Mouse (Mus musculus) cerebellum, adult 9-10 months (tissue): ENCODE measurements around the gene Pdlim3.
"Not testable (repeated sequence)": the region's sequence is repeated elsewhere in the genome, so short reads cannot be mapped to it uniquely, and the experiment has no call there.

Experiments used
- DNase-seq: peaks from one replicate; pipeline ENCODE4 v3.0.0; 2022

Pdlim3 gene

DNA sequence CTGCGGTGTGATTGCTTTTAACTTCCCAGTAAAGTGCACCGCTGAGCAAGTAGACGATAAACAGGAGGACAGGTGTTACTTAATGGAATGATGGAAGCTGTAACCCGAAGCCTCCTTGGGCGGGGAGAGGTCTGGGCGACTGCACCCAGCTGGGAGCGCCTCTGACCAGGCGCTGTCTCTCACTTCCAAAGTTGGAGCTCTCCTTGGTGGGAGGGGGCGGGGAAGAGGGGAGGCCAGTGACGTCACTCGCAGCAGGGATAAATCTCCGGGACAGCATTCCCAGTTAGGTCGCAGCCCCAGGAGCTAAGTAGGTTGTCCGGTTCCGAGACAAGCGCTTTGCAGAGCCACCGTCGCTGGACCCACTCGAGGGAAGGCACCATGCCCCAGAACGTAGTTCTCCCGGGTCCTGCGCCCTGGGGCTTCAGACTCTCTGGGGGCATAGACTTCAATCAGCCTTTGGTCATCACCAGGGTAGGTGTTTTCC, at the start of gene Pdlim3:
Gene Pdlim3, plus strand, starts transcription at position 260 of the 484 bp plus-strand sequence.
- DNase-seq = no peak

DNA sequence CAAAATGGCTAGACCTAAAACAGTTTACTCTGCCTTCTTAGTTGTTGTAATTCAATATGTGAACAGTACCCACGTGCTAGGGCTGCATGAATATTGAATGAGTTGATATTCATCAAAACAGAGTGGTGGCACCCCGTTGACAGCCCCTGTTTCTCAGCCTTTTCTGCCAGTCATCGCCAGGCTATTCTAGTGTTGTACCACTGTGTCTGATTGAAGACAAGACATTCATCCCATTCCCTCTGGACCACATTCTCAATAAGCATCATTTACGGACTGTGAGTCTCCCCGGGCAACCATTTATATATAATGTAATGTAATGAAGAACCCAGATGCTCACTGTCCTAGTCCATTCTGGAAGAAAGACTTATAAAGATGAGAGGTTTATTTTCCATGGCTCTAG, 42.0 kb upstream of the Pdlim3 start:
- DNase-seq = no peak

DNA sequence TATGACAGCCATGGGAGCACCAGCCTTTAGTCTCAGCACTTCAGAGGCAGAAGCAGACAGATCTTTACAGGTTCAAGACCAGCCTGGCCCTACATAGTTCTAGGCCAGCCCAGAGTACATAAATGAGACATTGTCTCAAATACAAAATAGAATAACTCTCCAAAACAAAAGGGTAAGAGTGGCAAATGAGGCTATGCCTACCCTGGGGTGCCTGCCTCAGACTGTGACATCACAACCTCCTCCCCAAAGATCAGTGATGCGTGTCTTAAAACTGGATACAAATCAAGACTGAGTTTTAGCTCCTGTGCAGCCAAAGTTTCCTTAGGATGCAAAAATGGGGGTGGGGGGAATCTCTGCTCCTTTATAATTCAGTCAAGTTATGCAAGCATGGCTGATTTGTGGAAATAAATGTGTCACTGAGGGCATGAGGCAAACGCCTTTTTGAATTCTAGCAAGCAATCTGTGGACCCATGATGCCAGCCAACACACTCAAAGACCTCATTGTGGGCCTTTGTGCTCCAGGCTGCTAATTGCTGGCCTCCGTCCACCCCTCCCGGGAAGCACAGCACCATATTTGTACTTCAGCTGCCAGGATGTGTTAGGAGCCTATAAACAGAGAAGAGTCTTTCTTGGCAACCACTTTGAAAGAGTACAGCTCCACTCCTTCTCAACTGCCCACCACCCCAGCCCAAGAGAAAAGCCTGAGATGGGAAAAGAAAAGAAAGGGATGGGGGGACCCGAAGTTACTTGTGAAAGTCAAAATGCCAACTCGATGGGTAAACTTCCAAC, 41.0 kb upstream of the Pdlim3 start:
- DNase-seq = peak; percentile 42

DNA sequence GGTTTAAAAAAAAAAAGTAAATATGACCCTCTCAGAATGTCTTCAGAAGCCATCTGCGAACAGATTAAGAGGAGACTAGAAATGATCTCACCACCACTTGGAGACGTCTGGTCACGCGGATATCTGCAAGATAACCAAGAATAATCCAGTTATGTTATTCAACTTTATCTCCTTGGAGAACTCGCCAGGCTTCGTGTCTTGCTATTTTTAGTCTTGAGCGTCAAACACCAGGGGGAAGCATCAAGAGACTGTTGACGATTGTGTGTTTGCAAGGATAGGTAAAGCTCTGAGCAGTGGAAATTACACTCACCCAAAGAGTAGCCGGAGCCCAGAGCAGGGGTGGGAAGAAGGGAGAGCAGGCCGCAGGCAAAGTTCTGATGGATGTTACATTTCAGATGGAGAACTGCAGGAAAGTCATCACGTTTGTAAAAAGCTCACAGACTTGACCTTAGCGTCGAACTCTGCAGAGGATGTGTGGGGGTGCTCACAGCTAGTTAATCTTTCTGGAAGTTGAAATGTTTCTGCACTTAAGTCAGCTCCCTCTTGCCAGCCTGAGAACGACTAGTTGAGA, 40.3 kb upstream of the Pdlim3 start:
- no peak for DNase-seq

DNA sequence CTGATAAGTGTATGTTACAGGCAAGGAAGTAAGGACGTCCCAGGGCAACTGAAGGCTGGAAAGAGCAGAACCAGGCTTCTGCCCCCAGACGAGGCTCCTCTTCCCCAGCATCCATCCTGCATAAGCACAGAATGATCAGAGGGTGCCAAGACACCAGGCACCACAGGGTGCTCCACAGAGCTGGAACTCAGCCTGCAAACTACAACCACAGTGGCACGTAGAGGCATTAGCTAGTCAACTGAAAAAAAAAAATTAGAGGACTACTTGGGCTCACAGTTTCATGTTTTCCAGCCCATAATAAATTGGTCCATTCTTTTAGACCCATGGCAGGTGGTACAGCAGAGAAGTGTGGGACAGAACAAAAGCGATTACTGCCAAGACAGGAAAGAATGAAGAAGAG, 39.4 kb upstream of the Pdlim3 start:
- no peak for DNase-seq

DNA sequence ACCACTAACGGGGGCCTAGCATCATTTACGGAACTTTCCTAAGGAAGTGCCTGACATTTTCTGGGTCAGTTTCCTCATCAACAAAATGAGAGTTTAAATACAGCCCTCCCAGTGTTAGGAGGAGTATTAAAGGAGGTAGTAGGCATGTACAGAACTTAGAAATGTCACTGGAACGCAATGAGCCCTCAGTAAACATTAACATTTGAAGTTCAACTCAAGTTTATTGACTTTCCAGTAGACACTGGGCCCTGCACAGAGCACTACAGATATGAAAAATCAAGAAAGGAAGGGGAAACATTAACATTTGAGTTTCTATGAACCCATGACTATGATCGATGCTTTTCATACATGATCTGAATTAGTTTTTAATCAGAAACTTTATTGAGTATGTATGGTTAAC, 30.1 kb upstream of the Pdlim3 start:
- no peak for DNase-seq

DNA sequence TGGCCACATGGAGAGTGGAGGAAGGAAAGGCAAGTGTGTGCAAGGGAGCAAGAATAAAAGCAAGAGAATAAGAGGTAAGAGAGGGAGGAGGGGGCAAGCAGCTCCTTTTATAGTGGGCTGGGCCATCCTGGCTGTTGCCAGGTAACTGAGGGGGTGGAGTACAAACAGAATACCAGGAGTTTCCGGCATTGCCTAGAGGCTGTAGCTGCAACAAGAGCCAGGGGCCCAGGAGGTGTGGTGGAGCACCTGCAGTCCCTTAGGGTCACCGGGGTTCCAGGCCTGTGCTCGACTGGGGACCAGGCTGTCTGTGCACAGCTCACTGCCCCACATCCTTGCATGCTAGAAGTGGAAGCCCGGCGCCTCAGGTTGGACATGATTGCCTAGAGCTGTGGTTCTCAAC, 27.5 kb upstream of the Pdlim3 start:
- DNase-seq = no peak

DNA sequence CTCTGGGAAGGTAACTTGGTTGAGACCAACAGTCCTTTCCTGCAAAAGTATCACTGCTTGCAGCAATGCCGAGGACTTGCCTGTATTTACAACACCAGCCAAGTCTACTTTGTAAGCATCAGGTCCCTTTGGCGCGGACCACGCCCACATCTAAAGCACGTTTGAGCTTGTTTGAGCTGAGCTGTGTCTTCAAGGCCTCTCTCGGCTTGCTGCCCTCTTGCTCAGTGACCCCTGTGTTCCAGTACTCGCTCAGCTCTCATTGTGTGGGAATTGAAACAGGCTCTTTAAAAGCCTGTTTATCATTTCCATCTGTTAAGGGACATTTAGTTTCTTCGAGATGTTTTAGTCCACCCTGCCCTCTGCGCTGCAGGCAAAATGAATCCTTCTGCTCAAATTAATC, 26.9 kb upstream of the Pdlim3 start:
- no peak for DNase-seq

DNA sequence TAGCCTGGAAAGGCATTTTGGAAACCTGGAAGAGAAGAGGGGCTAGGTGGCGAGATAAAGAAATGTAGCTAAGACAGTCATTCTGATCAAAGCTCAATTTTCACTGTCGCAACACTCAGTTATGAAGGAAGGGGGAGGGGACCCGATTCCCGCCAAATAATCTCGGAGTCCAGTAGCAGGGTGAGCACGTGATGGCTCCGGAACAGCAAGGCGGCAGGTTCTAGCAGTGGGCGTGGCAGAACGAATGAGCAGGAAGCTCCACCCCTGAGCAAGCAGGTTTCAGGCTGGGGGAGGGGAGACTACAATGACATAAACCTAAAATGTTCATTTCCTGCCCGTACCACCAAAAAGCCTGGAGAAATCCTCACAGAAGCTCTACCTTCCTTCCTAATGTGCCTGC, 13.7 kb upstream of the Pdlim3 start:
- not testable (repeated sequence) for DNase-seq

DNA sequence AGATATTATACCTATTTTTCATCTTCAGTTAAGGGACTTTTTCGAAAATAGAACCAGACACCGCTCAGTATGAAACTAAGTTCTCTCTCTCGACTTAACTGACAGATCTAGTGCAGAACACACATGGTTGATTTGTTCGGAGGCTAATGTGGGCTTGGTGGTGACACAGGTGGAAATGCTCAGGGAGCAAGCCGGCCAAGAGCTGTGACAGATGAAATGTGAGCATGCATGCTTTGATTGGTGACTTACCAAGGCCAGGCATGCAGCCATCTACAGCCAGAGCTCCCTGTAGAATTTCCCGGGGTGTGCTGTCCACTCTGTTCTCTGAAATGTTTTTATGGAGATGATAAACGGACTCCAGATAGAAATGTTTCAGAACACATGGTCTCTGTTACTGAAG, 13.2 kb upstream of the Pdlim3 start:
- no peak for DNase-seq

DNA sequence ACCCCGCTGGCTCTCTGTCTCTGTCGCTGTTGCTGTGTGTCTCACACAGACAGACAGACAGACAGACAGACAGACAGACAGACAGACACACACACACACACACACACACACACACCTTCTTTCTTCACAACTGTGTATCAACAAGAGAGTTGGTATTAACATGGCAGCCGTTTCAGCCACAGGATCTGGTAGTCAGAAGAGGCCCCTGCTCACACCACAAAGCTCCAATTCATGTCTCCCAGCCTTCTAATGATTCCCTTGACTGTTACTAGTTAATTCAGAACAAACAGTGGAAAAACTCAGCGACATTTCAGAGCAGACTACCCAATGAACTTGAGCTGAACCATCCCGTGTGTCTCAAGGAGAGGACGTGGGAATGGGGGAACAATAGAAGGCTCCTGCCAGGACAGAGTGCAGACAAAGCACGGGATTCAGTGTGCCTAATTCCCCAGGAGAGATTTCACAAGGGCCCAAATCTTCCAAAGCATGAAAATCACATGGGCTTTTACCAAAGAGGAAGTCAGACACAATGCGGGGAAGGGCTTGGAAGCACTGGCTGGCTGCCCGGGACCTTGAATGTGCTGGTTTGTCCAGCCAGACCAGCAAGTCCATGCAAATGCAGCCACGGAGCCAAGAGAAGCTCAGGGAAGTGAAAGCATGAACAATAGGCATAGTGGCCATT, 10.2 kb upstream of the Pdlim3 start:
- peak; percentile 9 for DNase-seq

DNA sequence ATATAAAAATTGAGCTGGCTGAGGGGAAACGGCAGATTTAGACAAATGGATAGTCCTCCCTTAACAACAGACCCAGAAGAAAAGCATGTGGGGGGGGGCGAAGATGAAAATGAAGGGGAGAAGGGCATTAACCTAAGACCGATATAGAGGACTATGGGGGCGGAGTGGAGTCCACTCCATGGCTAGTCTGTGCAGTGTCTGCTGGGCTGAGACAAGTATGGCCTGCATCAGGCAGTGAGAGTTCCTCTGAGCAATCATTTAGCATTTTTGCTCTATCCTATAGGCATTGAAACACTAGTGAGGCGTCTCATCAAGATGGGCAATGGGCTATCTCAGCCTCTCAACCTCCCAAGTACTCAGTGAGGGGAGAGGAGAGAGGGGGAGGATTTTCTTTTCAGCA, 8.9 kb upstream of the Pdlim3 start:
- DNase-seq = no peak

DNA sequence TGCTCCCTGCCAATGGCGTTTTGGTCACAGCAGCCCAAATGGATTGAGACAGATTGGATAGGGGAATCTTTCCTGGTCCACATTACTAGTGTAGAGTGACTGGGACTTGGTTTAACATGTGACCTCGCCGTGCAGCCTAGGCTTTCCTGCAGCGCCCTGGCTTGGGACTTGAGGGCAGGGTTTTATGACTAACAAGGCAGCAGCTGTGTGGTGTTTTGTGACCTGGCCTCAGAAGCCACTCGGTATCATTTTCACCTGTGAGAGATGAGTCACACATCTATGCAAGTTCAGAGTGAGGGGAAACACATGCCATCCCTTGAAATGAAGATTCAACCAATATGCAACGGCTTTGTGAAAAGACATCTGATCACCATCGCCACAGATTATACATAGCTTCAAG, 7.6 kb upstream of the Pdlim3 start:
- DNase-seq = no peak

DNA sequence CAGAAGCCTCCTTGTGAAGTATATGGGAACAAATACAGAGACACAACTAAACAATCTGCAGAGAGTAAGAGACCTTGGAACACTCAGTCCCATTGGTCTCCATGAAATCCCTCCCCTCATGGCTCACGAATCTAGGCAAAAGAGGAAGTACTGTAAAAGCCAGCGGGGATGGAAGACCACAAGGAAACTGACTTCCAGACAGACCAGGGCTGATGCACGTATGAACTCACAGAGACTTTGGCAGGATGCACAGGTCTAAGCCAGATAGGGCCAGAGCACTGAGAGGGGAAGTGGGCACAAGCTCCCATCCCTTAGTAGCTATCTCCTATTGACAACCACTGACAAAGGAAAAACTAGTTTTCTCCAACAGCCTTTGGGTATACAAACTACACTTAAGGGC, 4.8 kb upstream of the Pdlim3 start:
- no peak for DNase-seq

DNA sequence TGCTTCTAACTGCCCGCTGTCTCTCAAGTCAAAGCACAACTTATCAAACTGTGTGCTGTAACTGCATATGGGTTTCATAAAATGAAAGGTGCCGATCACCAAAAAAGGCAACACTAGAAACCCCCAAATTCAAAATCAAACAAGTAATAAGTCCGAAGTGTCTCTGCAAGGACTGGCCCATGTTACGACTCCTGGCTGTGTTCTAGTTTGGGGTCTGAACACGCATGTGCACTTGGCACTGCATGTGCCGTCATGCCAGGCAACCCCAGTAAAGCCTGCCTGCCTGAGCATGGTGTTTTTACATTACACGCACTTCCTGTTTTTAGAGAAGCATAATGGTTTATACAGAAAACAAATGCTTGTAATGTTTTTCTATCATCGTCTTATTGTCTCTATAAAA, 3.5 kb upstream of the Pdlim3 start:
- no peak for DNase-seq

DNA sequence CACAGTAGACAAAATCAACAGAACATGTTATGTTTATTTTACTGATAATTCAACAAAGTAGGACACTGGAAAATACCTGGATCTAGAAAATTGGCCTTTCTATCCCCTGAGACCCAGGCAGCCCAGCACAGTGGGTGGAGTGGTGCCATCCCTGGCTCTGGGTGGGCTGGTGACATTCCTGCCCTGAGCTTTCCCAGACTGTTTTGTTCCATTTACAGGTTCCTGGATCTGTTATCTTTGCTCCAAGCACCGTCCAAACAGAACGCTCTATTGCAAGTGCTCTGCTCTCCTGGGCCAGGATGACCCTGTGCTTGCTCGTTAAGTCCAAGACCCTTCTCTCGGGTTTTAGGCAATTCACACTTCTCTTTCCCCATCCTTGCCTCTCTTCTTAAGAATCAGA, 1.5 kb upstream of the Pdlim3 start:
- no peak for DNase-seq

DNA sequence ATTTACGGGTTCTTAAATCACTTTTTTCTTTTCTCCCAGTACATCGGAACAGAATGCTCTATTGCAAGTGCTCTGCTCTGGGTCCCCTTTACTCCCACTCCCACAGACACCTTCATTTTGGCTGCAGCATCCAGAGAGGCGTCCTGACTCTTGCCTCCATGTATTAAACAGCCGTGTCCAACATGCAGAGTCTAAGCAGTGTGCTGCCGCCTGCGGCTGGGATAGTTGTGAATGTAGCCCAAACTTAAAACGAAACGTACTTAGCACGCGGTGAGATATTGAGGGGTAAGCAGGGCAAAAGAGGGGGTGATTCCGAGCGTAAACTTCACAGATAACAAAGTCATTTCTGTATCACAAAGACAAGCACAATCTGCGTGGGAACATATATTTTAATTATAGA, 709 bp upstream of the Pdlim3 start:
- no peak for DNase-seq

DNA sequence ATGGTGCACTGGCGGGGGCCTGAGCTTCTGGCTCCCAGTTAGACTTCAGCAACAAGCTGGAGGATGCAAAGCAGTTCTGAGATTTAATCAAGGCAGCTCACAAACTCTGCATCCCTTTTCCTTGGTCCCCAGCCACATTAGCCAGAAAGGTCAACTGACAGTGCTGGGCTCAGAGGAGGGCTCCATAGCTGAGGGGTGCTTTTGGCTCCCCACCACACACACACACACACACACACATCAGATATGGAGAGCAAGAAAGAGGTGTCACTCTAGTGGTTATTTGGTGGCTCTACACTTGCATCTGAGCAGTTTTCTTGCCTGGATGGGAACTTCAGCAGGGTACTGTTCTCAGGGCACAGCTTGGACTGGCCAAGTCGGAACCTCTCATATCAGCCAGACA, 514 bp downstream of the Pdlim3 start:
- no peak for DNase-seq

DNA sequence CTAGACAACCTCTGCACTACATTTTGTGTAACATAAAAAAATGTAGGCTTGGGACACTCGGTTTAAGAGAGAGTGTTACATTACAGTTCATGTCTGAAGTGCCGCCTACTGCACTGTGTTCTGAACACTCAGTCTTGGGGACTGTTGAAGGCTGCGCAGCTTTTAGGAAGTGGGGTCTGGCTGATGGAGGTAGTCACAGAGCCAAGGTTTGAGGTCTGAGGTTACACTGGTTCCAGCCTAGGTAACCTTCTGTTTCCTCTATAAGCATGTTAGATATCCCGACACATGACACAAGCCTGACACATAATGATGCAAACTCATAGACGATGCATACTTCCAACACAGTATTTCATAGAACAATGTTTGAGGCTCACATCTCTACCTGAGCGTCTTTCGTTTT, 4.5 kb downstream of the Pdlim3 start:
- DNase-seq = no peak

DNA sequence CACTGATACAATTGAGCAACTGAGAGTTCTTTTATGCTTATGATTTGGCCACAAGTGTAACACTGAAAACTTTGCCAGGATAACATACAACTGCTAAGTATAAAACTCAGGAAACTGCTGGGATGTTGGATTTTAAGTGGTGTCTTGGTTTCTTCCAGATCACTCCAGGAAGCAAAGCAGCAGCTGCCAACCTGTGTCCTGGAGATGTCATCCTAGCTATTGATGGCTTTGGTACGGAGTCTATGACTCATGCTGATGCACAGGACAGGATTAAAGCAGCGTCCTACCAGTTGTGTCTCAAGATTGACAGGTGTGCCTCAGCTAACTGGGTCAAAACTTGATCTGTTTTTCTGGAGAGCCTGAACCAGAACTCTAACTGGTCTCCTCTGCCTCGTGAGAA, 11.3 kb downstream of the Pdlim3 start:
- no peak for DNase-seq

DNA sequence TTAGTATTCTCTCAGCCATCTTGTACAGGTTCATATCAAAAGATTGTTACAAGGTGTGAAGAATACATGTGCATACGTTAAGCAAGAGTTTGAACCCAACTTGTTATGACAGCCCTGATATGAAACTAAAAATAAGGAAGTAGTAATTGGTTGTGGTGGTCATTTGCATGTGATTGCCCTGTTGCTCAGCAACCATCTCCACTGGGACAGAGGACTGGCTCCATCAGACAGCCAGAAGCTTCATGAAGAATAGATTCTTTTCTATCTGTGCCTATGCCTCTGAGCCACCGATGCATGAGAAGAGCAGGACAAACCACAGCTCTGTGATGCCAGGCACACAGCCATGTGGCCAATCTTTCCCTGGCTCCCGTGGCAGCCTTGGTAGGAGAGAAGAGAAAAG, 14.5 kb downstream of the Pdlim3 start:
- no peak for DNase-seq

DNA sequence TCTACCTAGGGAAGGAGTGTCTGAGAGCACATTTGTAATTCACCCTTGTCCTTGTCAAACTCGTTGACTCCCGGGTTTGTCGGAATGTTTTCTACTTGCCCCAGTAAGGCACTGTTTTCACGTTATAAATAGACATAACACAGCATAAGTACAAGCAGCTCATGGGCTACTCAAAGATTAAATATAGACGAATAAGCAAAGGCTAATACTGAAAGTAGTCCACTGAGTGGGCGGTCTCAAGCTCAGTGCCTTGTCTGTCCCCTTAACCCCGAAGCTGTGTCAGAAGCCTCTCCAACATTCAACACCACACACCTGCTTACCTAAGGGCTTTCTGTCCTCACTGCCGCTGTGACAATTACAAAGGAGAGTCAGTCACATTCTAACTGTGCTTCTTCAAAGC, 16.4 kb downstream of the Pdlim3 start:
- DNase-seq = no peak

DNA sequence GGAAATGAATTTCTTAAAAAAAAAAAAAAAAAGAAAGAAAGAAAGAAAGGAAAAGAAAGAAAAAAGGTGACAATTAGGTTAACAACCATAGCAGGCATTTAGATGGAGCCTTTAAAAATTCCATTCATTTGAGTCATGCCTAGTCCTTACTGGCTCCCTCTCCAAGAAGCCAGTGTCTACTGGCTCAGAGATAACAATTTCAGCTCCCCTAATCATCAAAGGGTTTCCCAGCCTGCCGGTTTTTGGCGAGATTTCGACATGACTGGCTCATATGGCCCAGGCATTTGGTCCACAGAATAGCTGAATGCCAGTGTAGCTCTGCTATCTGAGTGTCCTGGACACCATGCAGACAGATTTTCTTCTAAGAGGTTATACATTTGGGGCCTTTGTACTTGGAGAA, 18.4 kb downstream of the Pdlim3 start:
- no peak for DNase-seq

DNA sequence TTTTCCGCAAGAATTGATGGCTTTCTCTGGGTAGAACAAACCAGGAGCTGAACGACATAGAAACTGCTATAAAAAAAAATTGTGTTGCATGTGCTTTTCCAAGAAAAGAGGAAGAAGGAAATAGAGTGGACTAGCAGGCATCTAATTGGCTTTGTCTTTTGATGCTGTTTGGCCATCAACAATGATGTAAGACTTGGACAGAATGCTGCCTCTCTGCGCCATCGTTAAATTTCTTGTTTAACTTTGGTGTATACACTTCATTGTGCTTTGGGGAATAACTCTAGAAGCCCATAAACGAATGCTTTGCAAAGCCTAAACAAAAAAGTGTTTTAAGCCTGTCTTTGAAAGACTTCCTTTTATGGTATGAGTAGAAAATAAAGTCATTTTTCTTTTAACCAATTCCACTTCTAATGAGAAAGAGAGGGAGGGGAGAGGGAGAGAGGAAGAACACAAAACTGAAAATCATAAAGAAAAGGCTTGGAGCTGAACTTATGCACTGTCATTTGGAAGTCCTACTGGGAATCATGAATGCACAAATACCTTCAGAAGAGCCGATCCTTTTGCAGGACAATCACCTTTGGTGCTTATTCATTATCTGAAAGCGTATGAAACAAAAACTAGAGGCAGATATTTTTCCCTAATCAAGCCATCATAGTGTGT, 20.5 kb downstream of the Pdlim3 start:
- no peak for DNase-seq
